23 mouse cellular contexts compared by ENCODE assay signal in the genomic region with DNA sequence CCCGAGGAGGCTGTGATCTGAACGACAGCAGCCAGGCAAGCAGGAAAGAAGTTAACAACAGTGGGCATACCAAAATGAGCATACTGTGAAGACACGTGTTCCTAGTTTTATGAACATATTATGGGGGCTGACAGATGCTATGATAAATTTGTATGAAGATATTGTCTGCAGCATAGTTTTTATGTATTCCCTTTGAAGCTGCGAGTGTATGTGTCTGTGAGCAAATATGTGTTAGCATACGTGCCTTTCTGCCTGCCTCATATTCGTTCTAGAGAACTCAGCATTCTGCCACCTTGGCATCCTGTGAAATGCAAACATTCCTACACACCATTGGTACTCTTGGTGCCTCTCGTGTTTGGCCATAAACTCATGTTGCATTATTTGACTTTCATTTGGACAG.
A peak's percentile ranks its signal among the peaks of the same experiment; 100 is the strongest.
DNase-seq lines count a peak whose midpoint lies in the region; ATAC-seq and TF ChIP-seq lines count a peak whose summit lies in the region.
"Had no signal": no experiment of that assay in that cellular context is flagged by ENCODE, and none has a peak within 500 bp of the region (broad histone marks: within the 10 kb centered on the region; RNA-seq: fewer than 3 reads in every experiment).

No protein-coding gene starts in this region.

- no peaks in the 10 kb centered on the region for H3K36me3 ChIP-seq in forebrain, postnatal 0 days (ENCODE audit: insufficient read depth)
- no peaks in the 10 kb centered on the region for H3K36me3 ChIP-seq in forebrain, embryonic 14.5 days (ENCODE audit: control insufficient read depth, insufficient read depth, low read length)
- no peaks in the 10 kb centered on the region for H3K36me3 ChIP-seq in lung, embryonic 15.5 days
- H3K36me3 ChIP-seq in midbrain, embryonic 16.5 days (ENCODE audit: control insufficient read depth, insufficient read depth, low read length) = no peaks in the 10 kb centered on the region
- H3K36me3 ChIP-seq in midbrain, postnatal 0 days (ENCODE audit: insufficient read depth, low read length) = no peaks in the 10 kb centered on the region
- H3K36me3 ChIP-seq: forebrain, embryonic 10.5 days; heart, embryonic 12.5 days; heart, embryonic 15.5 days; hindbrain, embryonic 10.5 days; hindbrain, embryonic 13.5 days; intestine, embryonic 15.5 days had no signal

- 0 out of 2 replicates have a peak, but pooled peaks cover 3% of the 10 kb centered on the region for H3K4me1 ChIP-seq in forebrain, postnatal 0 days (ENCODE audit: insufficient read depth)
- no peaks in the 10 kb centered on the region for H3K4me1 ChIP-seq in forebrain, embryonic 14.5 days (ENCODE audit: control insufficient read depth, insufficient read depth, low read length)
- peaks cover 4% of the 10 kb centered on the region; the same call in 1 of the 2 replicates for H3K4me1 ChIP-seq in lung, embryonic 15.5 days
- H3K4me1 ChIP-seq in midbrain, embryonic 16.5 days (ENCODE audit: control insufficient read depth, insufficient read depth, low read length) = peaks cover 7% of the 10 kb centered on the region; the same call in 1 of the 2 replicates
- peaks cover 4% of the 10 kb centered on the region for H3K4me1 ChIP-seq in midbrain, postnatal 0 days (ENCODE audit: insufficient read depth, low read length)
- H3K4me1 ChIP-seq: heart, embryonic 12.5 days; heart, embryonic 15.5 days; intestine, embryonic 15.5 days had no signal

- no peak overlapping the region for H3K4me2 ChIP-seq in forebrain, postnatal 0 days (ENCODE audit: low read depth)
- no peak overlapping the region for H3K4me2 ChIP-seq in forebrain, embryonic 14.5 days (ENCODE audit: low read length)
- H3K4me2 ChIP-seq in lung, embryonic 15.5 days = no peak overlapping the region
- no peak overlapping the region for H3K4me2 ChIP-seq in midbrain, embryonic 16.5 days (ENCODE audit: low read length)
- H3K4me2 ChIP-seq in midbrain, postnatal 0 days (ENCODE audit: low read depth, low read length, poor library complexity, severe bottlenecking) = no peak overlapping the region
- H3K4me2 ChIP-seq: heart, embryonic 12.5 days; heart, embryonic 15.5 days; hindbrain, embryonic 13.5 days; intestine, embryonic 15.5 days had no signal

- WGBS in forebrain, postnatal 0 days = 57% methylated on average over 7 of the region's 7 CpGs
- 84% methylated on average over 7 of the region's 7 CpGs for WGBS in forebrain, embryonic 14.5 days
- WGBS in lung, embryonic 15.5 days = 47% methylated on average over 7 of the region's 7 CpGs
- WGBS in midbrain, embryonic 16.5 days = 62% methylated on average over 7 of the region's 7 CpGs
- WGBS in midbrain, postnatal 0 days = 62% methylated on average over 7 of the region's 7 CpGs

- DNase-seq in forebrain, postnatal 0 days = peak; percentile 54
- DNase-seq in forebrain, embryonic 14.5 days (ENCODE audit: low spot score) = no peak
- DNase-seq in lung, postnatal 36 days = no peak
- DNase-seq in midbrain, postnatal 0 days (ENCODE audit: low spot score) = no peak
- DNase-seq in MN1 (ENCODE audit: low spot score) = no peak
- DNase-seq: adrenal gland, adult 8-10 months; adrenal gland, postnatal 25 days; cerebellum, adult 18-20 months; cerebellum, adult 9-10 months; gastrocnemius, postnatal 25 days; heart, adult 18-20 months; heart, postnatal 10 days; heart, postnatal 36 days had no signal

- H3K27ac ChIP-seq in forebrain, postnatal 0 days (ENCODE audit: low read depth, low read length) = no peak overlapping the region
- H3K27ac ChIP-seq in forebrain, embryonic 14.5 days (ENCODE audit: low read depth, low read length) = no peak overlapping the region
- H3K27ac ChIP-seq in lung, embryonic 15.5 days = peak overlapping the region; percentile 46; the same call in 1 of the 2 replicates
- H3K27ac ChIP-seq in midbrain, embryonic 16.5 days (ENCODE audit: low read length) = peak overlapping the region; percentile 4; the same call in 1 of the 2 replicates
- no peak overlapping the region for H3K27ac ChIP-seq in midbrain, postnatal 0 days (ENCODE audit: low read depth, low read length)
- H3K27ac ChIP-seq: forebrain, embryonic 10.5 days; heart, embryonic 15.5 days; hindbrain, embryonic 10.5 days; hindbrain, embryonic 13.5 days; intestine, embryonic 15.5 days had no signal

- ATAC-seq in forebrain, postnatal 0 days = peak; percentile 74
- no peak for ATAC-seq in forebrain, embryonic 14.5 days
- ATAC-seq in lung, embryonic 15.5 days (ENCODE audit: borderline replicate concordance, extremely low read depth, low FRiP score, low TSS enrichment) = no peak
- ATAC-seq in midbrain, embryonic 16.5 days = no peak
- no peak for ATAC-seq in midbrain, postnatal 0 days (ENCODE audit: low FRiP score)
- ATAC-seq: activated CD4-positive, CD25-positive, alpha-beta regulatory T cell, adult 4 months; CD4-positive, CD25-positive, alpha-beta regulatory T cell, adult 4 months; intestine, embryonic 15.5 days had no signal

- H3K4me3 ChIP-seq in forebrain, postnatal 0 days (ENCODE audit: low read depth, low read length) = no peak overlapping the region
- H3K4me3 ChIP-seq in forebrain, embryonic 14.5 days (ENCODE audit: low read depth, low read length) = no peak overlapping the region
- H3K4me3 ChIP-seq in lung, embryonic 15.5 days = no peak overlapping the region
- H3K4me3 ChIP-seq in midbrain, embryonic 16.5 days (ENCODE audit: low read depth, low read length) = no peak overlapping the region
- H3K4me3 ChIP-seq in midbrain, postnatal 0 days (ENCODE audit: low read depth, low read length) = no peak overlapping the region
- H3K4me3 ChIP-seq: forebrain, embryonic 10.5 days; heart, embryonic 12.5 days; heart, embryonic 15.5 days; hindbrain, embryonic 10.5 days; hindbrain, embryonic 13.5 days; intestine, embryonic 15.5 days had no signal

- no peaks in the 10 kb centered on the region for H3K27me3 ChIP-seq in forebrain, postnatal 0 days (ENCODE audit: insufficient read depth, low read length)
- no peaks in the 10 kb centered on the region for H3K27me3 ChIP-seq in forebrain, embryonic 14.5 days (replicated peaks; ENCODE audit: control insufficient read depth, insufficient read depth, low read length)
- no peaks in the 10 kb centered on the region for H3K27me3 ChIP-seq in lung, embryonic 15.5 days
- H3K27me3 ChIP-seq in midbrain, embryonic 16.5 days (ENCODE audit: control insufficient read depth, insufficient read depth, low read depth, low read length) = no peaks in the 10 kb centered on the region
- H3K27me3 ChIP-seq in midbrain, postnatal 0 days (ENCODE audit: insufficient read depth, low read length) = no peaks in the 10 kb centered on the region
- H3K27me3 ChIP-seq: heart, embryonic 12.5 days; heart, embryonic 15.5 days; hindbrain, embryonic 13.5 days; intestine, embryonic 15.5 days had no signal

- H3K9me3 ChIP-seq in forebrain, postnatal 0 days (ENCODE audit: low read length) = no peaks in the 10 kb centered on the region
- H3K9me3 ChIP-seq in forebrain, embryonic 14.5 days (replicated peaks; ENCODE audit: control insufficient read depth, low read length) = no peaks in the 10 kb centered on the region
- H3K9me3 ChIP-seq in lung, embryonic 15.5 days = no peaks in the 10 kb centered on the region
- no peaks in the 10 kb centered on the region for H3K9me3 ChIP-seq in midbrain, embryonic 16.5 days (replicated peaks; ENCODE audit: control insufficient read depth, low read length, poor library complexity, severe bottlenecking)
- H3K9me3 ChIP-seq in midbrain, postnatal 0 days (ENCODE audit: low read length) = no peaks in the 10 kb centered on the region
- H3K9me3 ChIP-seq: forebrain, embryonic 10.5 days; heart, embryonic 12.5 days; heart, embryonic 15.5 days; hindbrain, embryonic 10.5 days; hindbrain, embryonic 13.5 days; intestine, embryonic 15.5 days had no signal

- no peak for TF ChIP-seq CTCF in forebrain, postnatal 0 days (IDR thresholded peaks at IDR 0.05; ENCODE audit: low read depth)
- no peak for TF ChIP-seq CTCF in midbrain, postnatal 0 days (IDR thresholded peaks at IDR 0.05)

- no peak overlapping the region for H3K9ac ChIP-seq in forebrain, postnatal 0 days
- H3K9ac ChIP-seq in forebrain, embryonic 14.5 days (ENCODE audit: low read length) = no peak overlapping the region
- H3K9ac ChIP-seq in lung, embryonic 15.5 days = no peak overlapping the region
- no peak overlapping the region for H3K9ac ChIP-seq in midbrain, embryonic 16.5 days (ENCODE audit: low read depth, low read length)
- H3K9ac ChIP-seq in midbrain, postnatal 0 days (replicated peaks; ENCODE audit: low read length, poor library complexity, severe bottlenecking) = no peak overlapping the region
- H3K9ac ChIP-seq: heart, embryonic 12.5 days; heart, embryonic 15.5 days; intestine, embryonic 15.5 days had no signal

Comparison
In these comparisons a context has a peak if more than half of its experiments do, and no peak if none do; other contexts are left out.
1. H3K27ac ChIP-seq: peak in lung, embryonic 15.5 days (single experiment) and midbrain, embryonic 16.5 days (single experiment); none in forebrain, postnatal 0 days (single experiment), forebrain, embryonic 14.5 days (single experiment) and midbrain, postnatal 0 days (single experiment).